Mouse (Mus musculus) brain, embryonic 14.5 days (tissue): ENCODE results near the gene H2-Eb1. TPM values are rescaled to one million over a fixed set of nuclear protein-coding genes. Genes with fewer than 3 reads are reported as not detected.

Experiments used
- DNase-seq: peaks from one replicate; pipeline ENCODE4 v3.0.0-alpha.2; 2011; ENCODE audit warnings: low read depth
- CTCF ChIP-seq: fragments of 200-500 bp; IDR thresholded peaks from 2 replicates; pipeline ENCODE4 v1.5.1; 2012; ENCODE audit warnings: inconsistent platforms, mild to moderate bottlenecking, moderate library complexity, borderline replicate concordance; ENCODE audit not compliant: insufficient read depth, insufficient read length; ENCODE audit errors: extremely low read depth
- POLR2A ChIP-seq: fragments of 200-500 bp; IDR thresholded peaks from 2 replicates; pipeline ENCODE4 v1.6.1; 2012; ENCODE audit warnings: mild to moderate bottlenecking, inconsistent platforms, borderline replicate concordance; ENCODE audit not compliant: poor library complexity, insufficient read depth, insufficient read length, severe bottlenecking; ENCODE audit errors: extremely low read depth
- polyA plus RNA-seq: library from polyadenylated mRNA; depleted of rRNA; stranded (reverse); fragments of >200 nt; gene quantifications from 2 replicates; pipeline ENCODE4 v1.2.3, GENCODE M21; 2012

Gene H2-Eb1
- polyA plus RNA-seq, 1 experiment: 1.6 TPM

DNA sequence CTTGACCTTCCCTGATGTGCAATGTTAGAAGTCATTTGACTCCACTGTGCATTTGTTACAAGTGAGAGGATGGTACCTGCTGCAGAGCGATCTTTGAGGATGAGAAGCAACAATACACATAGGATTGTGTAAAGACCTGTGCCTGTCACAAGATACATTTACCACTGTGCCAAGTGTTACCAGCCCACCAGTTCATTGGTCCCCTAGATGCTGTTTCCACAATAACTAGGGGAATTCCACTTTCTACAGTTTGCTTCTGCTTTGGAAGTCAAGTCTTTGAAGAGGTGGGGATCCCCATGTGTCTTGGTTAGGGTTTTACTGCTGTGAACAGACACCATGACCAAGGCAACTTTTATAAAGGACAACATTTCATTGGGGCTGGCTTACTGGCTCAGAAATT lies 25.5 kb downstream of the H2-Eb1 start:
- DNase-seq: no peak
- TF ChIP-seq POLR2A (no peak), CTCF (no peak)

DNA sequence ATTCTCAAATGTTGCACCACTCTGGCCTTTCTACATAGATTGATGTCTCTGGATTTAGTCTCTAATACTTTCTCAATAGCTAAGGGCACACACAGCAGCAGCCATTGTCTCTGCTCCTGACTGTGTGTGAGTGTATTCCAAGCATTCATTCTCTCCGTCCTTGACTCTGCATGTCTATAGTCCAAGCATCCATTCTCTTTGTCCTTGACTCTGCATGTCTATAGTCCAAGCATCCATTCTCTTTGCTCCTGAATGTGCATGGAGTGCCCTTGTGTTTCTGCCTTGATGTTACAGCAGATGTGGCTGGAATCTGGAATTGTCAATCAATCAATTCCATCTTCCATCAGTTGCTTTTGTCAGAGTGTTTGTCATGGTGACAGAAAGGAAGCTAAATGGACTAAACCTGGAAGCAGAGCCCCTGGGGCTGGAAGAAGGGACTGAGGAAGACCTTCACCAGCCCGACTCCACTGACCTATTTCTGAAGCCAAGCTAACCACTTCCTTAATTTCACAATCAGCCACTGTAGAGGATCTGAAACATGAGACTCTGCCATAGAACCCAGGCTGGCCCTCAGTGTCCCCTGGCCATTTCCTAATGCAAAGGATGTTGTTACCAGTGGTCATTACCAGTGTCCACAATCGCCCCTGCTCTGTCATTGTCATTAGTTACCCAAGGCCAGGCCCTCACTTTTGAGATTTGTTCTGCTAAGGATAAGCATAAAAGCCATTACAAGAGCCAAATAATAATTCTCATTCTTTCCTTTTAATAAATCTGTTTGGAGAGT lies 35.1 kb downstream of the H2-Eb1 start:
- no peak for DNase-seq
- no peak for TF ChIP-seq CTCF
- TF ChIP-seq POLR2A: no peak

DNA sequence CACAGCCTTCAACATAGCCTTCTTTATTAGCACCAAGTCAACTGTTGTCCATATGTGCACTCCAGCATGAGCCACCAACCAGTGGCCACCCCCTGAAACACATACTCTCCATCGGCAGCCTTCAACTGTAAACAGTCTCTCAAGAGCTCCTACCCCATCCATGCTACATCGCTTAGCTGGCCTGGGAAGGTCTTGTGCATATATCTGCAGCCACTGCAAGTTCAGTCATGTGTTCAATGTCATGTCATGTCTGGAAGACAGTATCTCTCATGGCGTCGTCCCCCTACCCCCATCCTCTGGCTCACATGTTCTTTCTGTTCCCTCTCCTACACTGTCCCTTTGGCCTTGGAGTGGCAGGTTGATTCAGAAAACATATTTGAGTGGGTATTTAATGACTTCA lies 39.2 kb downstream of the H2-Eb1 start:
- no peak for TF ChIP-seq POLR2A
- TF ChIP-seq CTCF: no peak
- DNase-seq: no peak

DNA sequence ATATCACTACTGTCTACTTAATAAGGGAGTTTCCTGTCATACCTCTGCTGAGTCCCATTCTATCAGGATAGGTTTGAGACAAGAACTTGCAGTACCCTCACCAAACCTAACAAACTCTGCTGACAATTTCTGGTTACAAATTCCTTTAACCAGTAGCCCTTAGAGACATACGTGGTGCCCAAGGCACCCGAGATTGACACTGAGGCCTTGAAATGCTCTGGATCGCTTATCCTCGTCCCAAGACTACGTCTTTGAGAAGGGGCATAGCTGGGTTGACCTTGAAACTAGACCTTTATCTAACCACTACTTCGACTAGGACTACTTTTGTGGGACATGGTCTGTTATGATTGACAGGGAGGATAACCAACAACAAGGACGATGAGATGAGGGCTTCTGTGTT lies 39.8 kb downstream of the H2-Eb1 start:
- no peak for TF ChIP-seq POLR2A

DNA sequence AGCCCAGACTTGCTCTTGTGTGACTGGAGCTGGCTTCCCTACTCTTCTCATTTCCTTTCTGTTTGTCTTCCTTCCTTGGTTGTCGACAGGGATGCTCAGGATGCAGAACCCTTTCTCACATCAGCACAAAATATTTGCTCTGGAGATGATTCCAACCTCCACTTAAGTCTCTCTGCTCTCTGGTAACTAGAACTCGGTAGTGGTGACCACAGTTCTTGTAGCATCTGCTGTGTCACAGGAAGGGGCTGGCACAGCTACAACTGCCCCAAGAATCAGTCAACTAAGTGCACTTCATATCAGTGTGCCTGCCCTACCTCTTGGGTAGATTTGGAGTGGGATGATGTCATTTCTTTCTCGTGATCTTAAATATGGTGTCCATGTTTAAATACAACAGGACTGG lies 40.4 kb downstream of the H2-Eb1 start:
- TF ChIP-seq POLR2A (no peak), CTCF (no peak)
- DNase-seq: no peak

More for the DNA sequence above, 39.8 kb downstream of the H2-Eb1 start:
- DNase-seq: no peak

DNA sequence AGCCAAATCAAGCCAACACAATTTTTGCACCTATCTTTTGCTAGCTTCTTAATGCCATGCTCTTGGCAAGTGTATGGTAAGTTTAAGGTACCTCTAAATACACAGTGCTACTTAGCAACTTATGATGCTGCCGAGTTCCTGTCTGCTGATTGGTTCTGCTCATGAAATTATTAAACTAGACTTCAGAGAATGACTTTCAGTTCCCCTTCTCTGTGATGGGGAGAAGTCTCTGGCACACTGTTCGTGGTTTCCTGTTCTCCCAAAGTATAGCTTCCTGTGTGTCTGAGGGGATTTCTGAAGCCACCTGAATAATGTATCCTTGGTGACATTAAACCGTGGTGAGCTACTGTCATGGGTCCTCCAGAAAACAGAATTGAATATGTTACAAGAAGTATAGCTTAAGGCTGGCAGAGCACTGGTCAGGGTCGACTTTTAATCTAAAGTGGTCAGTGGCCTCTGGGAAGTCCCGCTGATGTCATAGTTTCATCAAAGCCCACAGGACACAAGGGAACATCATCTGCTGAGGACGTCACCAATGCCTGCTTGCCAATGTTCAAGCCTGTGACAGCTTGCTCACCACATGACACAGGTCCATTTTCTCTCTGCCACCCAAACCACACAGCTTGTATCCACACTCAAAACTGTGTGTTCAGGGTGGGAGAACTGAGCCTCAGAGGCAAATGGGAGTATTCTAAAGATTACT lies 42.1 kb downstream of the H2-Eb1 start:
- TF ChIP-seq POLR2A (no peak), CTCF (no peak)
- DNase-seq: peak; percentile 20

DNA sequence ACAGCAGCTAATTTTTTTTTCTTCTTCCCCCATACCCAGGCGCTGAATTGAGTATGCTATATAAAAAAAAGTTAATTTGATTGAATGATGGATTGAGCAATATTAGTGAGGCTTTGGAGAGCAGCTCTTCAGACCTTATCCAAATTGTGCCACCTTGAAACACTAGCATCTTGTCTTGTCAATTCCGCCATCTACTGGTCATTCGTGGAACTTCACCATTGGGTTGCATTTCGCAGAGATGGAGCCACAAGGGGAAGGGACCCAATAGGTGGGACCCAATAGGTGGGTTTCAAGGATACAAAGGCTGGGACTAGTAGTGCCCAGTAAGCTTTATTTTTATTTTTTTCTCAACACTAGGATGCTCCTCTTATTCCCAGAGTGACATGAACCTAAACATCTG lies 43.8 kb downstream of the H2-Eb1 start:
- DNase-seq: peak; percentile 82
- TF ChIP-seq POLR2A (no peak), CTCF (peak; percentile 88)

DNA sequence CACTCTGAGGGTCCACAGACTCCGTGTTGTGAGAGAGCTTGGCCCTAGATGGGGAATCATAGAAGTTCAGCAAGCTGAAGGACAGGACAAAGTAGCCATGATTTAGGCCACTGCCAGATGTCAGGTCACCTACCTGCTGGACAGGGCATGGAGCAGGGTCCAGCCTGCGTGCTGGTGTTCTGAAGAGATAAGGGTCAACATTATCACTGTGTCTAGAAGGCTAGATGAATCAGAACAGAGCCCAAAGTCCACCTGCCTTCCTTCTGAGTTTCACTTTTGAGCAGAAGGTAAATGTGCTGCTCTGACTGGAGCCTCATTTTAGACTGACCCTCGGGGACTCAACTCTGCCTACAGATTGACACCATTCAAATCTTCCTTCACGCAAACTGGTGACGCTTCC lies 48.9 kb downstream of the H2-Eb1 start, which contains the start of gene Btnl2:
Gene Btnl2 (plus strand): TSS at position 284 of the 400 bp plus-strand sequence.
- TF ChIP-seq POLR2A (no peak), CTCF (no peak)
- no peak for DNase-seq

DNA sequence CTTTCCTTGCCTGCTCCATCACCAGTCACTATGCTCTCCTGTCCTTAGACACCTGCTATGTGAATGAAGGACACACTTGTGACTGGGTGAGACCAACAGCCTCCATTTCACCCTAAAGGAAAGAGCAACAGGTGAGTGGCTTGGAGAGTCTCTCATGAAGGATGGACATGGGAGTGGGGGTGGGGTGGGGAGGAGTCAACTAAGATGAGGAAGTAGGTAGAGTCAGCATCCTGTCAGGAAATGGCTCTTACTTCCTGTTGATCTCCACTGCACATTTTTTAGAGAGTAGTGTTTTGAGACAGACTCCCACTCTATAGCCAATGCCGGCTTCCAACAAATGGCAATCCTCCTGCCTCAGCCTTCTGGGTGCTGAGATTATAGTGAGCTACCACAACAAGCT lies 49.3 kb downstream of the H2-Eb1 start:
- TF ChIP-seq POLR2A: no peak
- TF ChIP-seq CTCF: no peak

DNA sequence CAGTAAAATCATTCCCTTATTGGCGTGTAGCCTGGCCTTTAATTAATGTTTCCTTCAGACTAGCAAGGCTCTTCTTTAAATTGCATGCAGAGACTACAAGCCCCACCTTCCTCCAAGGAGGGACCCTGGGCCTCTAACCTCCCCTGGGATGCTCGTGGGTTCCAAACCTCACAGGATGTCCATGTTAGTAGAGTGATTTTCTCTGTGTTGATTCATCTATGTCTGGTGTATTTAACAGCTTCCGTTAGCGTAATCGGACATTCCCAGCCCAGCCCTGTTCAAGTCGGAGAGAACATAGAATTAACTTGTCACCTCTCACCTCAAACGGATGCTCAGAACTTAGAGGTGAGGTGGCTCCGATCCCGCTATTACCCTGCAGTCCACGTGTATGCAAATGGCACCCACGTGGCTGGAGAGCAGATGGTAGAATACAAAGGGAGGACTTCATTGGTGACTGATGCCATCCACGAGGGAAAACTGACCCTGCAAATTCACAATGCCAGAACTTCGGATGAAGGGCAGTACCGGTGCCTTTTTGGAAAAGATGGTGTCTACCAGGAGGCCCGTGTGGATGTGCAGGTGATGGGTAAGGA lies 57.4 kb downstream of the H2-Eb1 start:
- no peak for DNase-seq
- no peak for TF ChIP-seq CTCF
- no peak for TF ChIP-seq POLR2A

More for the DNA sequence above, 49.3 kb downstream of the H2-Eb1 start:
- DNase-seq: no peak

DNA sequence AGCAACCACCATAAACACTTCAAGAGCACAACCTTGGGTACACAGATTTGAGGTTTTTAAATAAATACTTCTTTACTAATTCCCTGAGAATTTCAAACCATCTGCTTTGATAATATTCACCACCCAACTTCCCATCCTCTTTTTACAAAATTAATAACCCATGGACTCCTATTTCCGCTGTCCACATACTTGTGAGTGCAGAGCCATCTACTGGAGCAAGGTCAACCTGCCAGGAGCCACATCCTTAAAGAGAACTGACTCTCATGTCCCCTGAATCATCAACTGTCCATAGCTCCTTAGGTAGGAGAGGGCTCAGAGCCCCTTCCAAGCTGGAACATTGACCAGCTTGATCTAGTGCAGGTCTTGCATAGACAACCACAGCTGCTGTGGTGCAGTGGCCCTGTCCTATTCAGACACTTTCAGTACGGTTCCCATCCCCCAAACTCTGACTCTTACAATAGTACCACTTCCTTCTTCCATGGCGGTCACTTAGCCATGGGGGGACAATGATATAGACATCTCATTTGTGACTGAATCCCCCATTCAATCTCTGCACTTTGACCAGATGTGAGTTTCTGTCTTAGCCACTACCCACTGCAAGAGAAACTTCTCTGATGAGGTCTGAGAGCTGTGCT lies 58.1 kb downstream of the H2-Eb1 start:
- TF ChIP-seq POLR2A (no peak), CTCF (no peak)
- DNase-seq: no peak
